Mouse (Mus musculus) small intestine, adult 2 months (tissue): ENCODE results near the gene Sae1.

ENCODE experiments used
- CTCF ChIP-seq: fragments of 200-500 bp; IDR thresholded peaks from 2 replicates; pipeline ENCODE4 v1.5.1; 2012; ENCODE audit warnings: low read depth, mild to moderate bottlenecking, control low read depth, inconsistent platforms, low read length, moderate library complexity, mixed read lengths; ENCODE audit not compliant: insufficient replicate concordance, insufficient read length; ENCODE audit errors: extremely low read depth
- POLR2A ChIP-seq: fragments of 200-500 bp; IDR thresholded peaks from 2 replicates; pipeline ENCODE4 v1.6.1; 2012; ENCODE audit warnings: low read depth, mild to moderate bottlenecking, control low read depth, inconsistent platforms, low read length, moderate library complexity

GRCm38 (mm10) chr7:16397465-16397864, 9.9 kb upstream of the Sae1 start:
- TF ChIP-seq CTCF (no peak), POLR2A (no peak)
